Comparison of ENCODE assay signal across 14 mouse cellular contexts in the genomic region with DNA sequence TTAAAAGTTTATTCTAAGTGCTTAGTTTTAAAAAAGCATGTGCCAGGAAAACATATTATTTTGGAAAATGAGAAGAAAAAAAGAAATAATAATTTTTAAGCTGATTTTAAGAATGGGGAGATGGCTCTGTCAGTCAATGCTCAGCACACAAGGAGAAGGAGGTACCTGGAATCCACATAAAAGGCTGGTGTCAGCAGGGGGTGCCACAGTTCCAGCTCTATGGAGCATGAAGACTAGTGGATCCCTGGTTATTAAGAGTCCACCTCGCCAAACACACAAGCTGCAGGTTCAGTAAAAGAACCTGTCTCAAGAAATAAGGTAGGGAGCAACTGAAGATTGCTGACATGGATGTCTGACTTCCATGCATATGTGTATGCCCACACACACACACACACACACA.
DNase-seq lines count a peak whose midpoint lies in the region; ATAC-seq and TF ChIP-seq lines count a peak whose summit lies in the region.
"Had no signal": no experiment of that assay in that cellular context is flagged by ENCODE, and none has a peak within 500 bp of the region (broad histone marks: within the 10 kb centered on the region; RNA-seq: fewer than 3 reads in every experiment).

No protein-coding gene starts in this region.

- intact Hi-C loops in left cerebral cortex, adult 2 months (cut with DNase I): no loop called here
- intact Hi-C loops in left cerebral cortex, postnatal 36 days (cut with DNase I): loop anchor here (5.0 kb wide), 1 partner anchor 100 kb away; no protein-coding TSS in a partner anchor

- peak; percentile 36 for TF ChIP-seq CTCF in left cerebral cortex, adult 2 months (IDR thresholded peaks at IDR 0.05)
- TF ChIP-seq CTCF in CH12.LX (conservative IDR thresholded peaks at IDR 0.05 in 1 of 2, IDR thresholded peaks at IDR 0.05 in 1 of 2; ENCODE audit: low read depth in 2 of 2, low read length in 2 of 2): no peak; a peak in 1 of 4 replicates

- ATAC-seq in megakaryocyte-erythroid progenitor cell, adult 5-6 weeks (replicated peaks; ENCODE audit: low FRiP score, low TSS enrichment, poor library complexity, severe bottlenecking): no peak
- ATAC-seq: inflammation-experienced regulatory T-cells, adult 6 months had no signal

- DNase-seq in cerebellum, postnatal 14 days: peak; percentile 53 to 67
- no peak for DNase-seq in cerebellum, adult 11 months
- DNase-seq in left cerebral cortex, adult 2 months (ENCODE audit: extremely low spot score in 1 of 2, low spot score in 2 of 2): no peak
- DNase-seq in left cerebral cortex, postnatal 36 days (ENCODE audit: low spot score in 2 of 2): no peak
- DNase-seq in CH12.LX (ENCODE audit: extremely low read depth): no peak
- DNase-seq in kidney, adult 8-10 months: peak; percentile 27 to 78
- DNase-seq in retina, postnatal 1 day: no peak
- DNase-seq: B cell, adult 2 months; thymus, postnatal 25 days had no signal

- TF ChIP-seq EP300 in CH12.LX (IDR thresholded peaks at IDR 0.05; ENCODE audit: low read length): no peak

- 0 out of 4 replicates have a peak, but pooled peaks cover 0 to 2% of the 10 kb centered on the region in 2 experiments for H3K4me1 ChIP-seq in CH12.LX (ENCODE audit: control insufficient read depth in 1 of 2, insufficient read depth in 2 of 2)
- H3K4me1 ChIP-seq: heart, embryonic 13.5 days; megakaryocyte, embryonic 14.5 days had no signal

- dilution Hi-C loops in CH12.LX (cut with MboI; ENCODE audit: extremely low pct_ligation_motif_present, extremely low pct_unique_long_range_greater_than_20kb, low sequenced_read_pairs): no loop called here

- H3K79me2 ChIP-seq in CH12.LX (replicated peaks; ENCODE audit: control insufficient read depth, extremely low read depth, insufficient read depth, poor library complexity, severe bottlenecking): no peaks in the 10 kb centered on the region

- no peak overlapping the region for H3K4me3 ChIP-seq in left cerebral cortex, adult 2 months
- H3K4me3 ChIP-seq in CH12.LX (replicated peaks in 1 of 3; ENCODE audit: low read depth in 2 of 3, low read length in 2 of 3, poor library complexity in 1 of 3): no peak overlapping the region
- H3K4me3 ChIP-seq: heart, embryonic 13.5 days; megakaryocyte, embryonic 14.5 days had no signal

- H3K36me3 ChIP-seq in CH12.LX (replicated peaks in 1 of 2; ENCODE audit: control insufficient read depth in 1 of 2, insufficient read depth in 1 of 2, low read length in 1 of 2): no peaks in the 10 kb centered on the region
- H3K36me3 ChIP-seq: heart, embryonic 13.5 days had no signal

- TF ChIP-seq RAD21 in CH12.LX (IDR thresholded peaks at IDR 0.05; ENCODE audit: low read depth, low read length): peak; percentile 17

- no peak overlapping the region for H3K9ac ChIP-seq in CH12.LX (ENCODE audit: insufficient read depth, low read depth)
- H3K9ac ChIP-seq: heart, embryonic 13.5 days had no signal

- no peak overlapping the region for H3K4me2 ChIP-seq in CH12.LX (ENCODE audit: insufficient read depth, low read depth, poor library complexity, severe bottlenecking)
- H3K4me2 ChIP-seq: heart, embryonic 13.5 days; liver, embryonic 11.5 days had no signal

- H3K27ac ChIP-seq in left cerebral cortex, adult 2 months: no peak overlapping the region
- no peak overlapping the region for H3K27ac ChIP-seq in CH12.LX (ENCODE audit: insufficient read depth, low read depth)
- H3K27ac ChIP-seq: heart, embryonic 13.5 days had no signal

- no peaks in the 10 kb centered on the region for H3K9me3 ChIP-seq in CH12.LX (replicated peaks; ENCODE audit: low read length)
- H3K9me3 ChIP-seq: heart, embryonic 13.5 days had no signal

- no peak for TF ChIP-seq POLR2A in CH12.LX (IDR thresholded peaks at IDR 0.05; ENCODE audit: low read depth, low read length)

- H3K27me3 ChIP-seq in CH12.LX (replicated peaks): peaks cover 51% of the 10 kb centered on the region
- H3K27me3 ChIP-seq: heart, embryonic 13.5 days; megakaryocyte, embryonic 14.5 days had no signal

- in situ Hi-C loops in CH12.LX (cut with MboI; ENCODE audit: low pct_ligation_motif_present, low pct_unique_long_range_greater_than_20kb, low sequenced_read_pairs): no loop called here

TF ChIP-seq in CH12.LX, 34 proteins besides CTCF, POLR2A, EP300 and RAD21:
- peak; percentile 12 for TF ChIP-seq SMC3 (IDR thresholded peaks at IDR 0.05; ENCODE audit: low read depth, low read length)
- TF ChIP-seq CHD1 (IDR thresholded peaks at IDR 0.05; ENCODE audit: low read depth, low read length): no peak

Comparison
In these comparisons a context has a peak if more than half of its experiments do, and no peak if none do; other contexts are left out.
1. DNase-seq: peak in cerebellum, postnatal 14 days (2 of 2) and kidney, adult 8-10 months (2 of 2); none in cerebellum, adult 11 months (single experiment), left cerebral cortex, adult 2 months (0 of 2), left cerebral cortex, postnatal 36 days (0 of 2), CH12.LX (single experiment) and retina, postnatal 1 day (single experiment).